In the genomic region with DNA sequence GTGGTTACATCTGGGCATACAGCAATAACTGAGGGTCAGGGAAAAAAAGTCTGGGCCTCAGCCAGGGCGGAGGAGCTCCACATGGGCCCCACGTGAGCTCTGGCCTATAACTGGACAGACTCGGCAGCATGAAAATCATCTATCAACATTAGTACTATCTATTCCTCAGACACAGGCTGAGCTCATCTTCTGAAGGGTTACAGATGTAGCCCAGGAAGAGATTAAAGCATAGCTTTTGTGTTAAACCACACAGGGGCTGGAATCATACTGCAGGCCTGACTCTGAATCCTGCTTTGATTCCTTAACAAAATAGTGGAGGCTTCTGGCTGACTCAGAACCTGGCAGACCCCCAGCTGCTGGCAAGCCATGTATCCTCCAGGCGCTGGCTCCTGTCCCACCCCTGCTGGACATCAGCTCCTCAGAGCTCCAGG, we compare ENCODE assay signal across 10 mouse cellular contexts. TPM values are rescaled to one million over a fixed set of nuclear protein-coding genes. Genes with fewer than 3 reads are reported as not detected.
DNase-seq lines count a peak whose midpoint lies in the region; ATAC-seq lines count a peak whose summit lies in the region.
"Had no signal": no experiment of that assay in that cellular context is flagged by ENCODE, and none has a peak within 500 bp of the region (broad histone marks: within the 10 kb centered on the region; RNA-seq: fewer than 3 reads in every experiment).

No protein-coding gene starts in this region.

- 78% methylated on average over 4 of the region's 4 CpGs for WGBS in kidney, embryonic 14.5 days
- 84% methylated on average over 4 of the region's 4 CpGs for WGBS in forebrain, embryonic 16.5 days
- WGBS in forebrain, embryonic 14.5 days: 92% methylated on average over 4 of the region's 4 CpGs

- intact Hi-C loops in gastrocnemius, postnatal 14 days (cut with DNase I; ENCODE audit: low total_unique reads): no loop called here

- no peak overlapping the region for H3K4me3 ChIP-seq in kidney, embryonic 14.5 days (ENCODE audit: low read length)
- no peak overlapping the region for H3K4me3 ChIP-seq in forebrain, embryonic 16.5 days (replicated peaks; ENCODE audit: low read length)
- H3K4me3 ChIP-seq in forebrain, embryonic 14.5 days (ENCODE audit: low read depth, low read length): no peak overlapping the region
- H3K4me3 ChIP-seq: limb, embryonic 13.5 days had no signal

- ATAC-seq in kidney, embryonic 14.5 days (ENCODE audit: low FRiP score, low TSS enrichment): no peak
- no peak for ATAC-seq in forebrain, embryonic 16.5 days
- ATAC-seq in forebrain, embryonic 14.5 days: no peak

- no peaks in the 10 kb centered on the region for H3K27me3 ChIP-seq in kidney, embryonic 14.5 days (ENCODE audit: control insufficient read depth, insufficient read depth, low read length)
- no peaks in the 10 kb centered on the region for H3K27me3 ChIP-seq in forebrain, embryonic 16.5 days (replicated peaks; ENCODE audit: control insufficient read depth, insufficient read depth, low read length)
- no peaks in the 10 kb centered on the region for H3K27me3 ChIP-seq in forebrain, embryonic 14.5 days (replicated peaks; ENCODE audit: control insufficient read depth, insufficient read depth, low read length)
- H3K27me3 ChIP-seq: limb, embryonic 13.5 days had no signal

- no peak overlapping the region for H3K27ac ChIP-seq in kidney, embryonic 14.5 days (ENCODE audit: low read depth, low read length)
- no peak overlapping the region for H3K27ac ChIP-seq in forebrain, embryonic 16.5 days (ENCODE audit: low read length)
- no peak overlapping the region for H3K27ac ChIP-seq in forebrain, embryonic 14.5 days (ENCODE audit: low read depth, low read length)
- H3K27ac ChIP-seq: limb, embryonic 13.5 days had no signal

- no peak overlapping the region for H3K4me2 ChIP-seq in kidney, embryonic 14.5 days (replicated peaks; ENCODE audit: low read depth, low read length)
- no peak overlapping the region for H3K4me2 ChIP-seq in forebrain, embryonic 16.5 days (ENCODE audit: low read length)
- H3K4me2 ChIP-seq in forebrain, embryonic 14.5 days (ENCODE audit: low read length): no peak overlapping the region
- H3K4me2 ChIP-seq: limb, embryonic 13.5 days had no signal

- H3K36me3 ChIP-seq in kidney, embryonic 14.5 days (ENCODE audit: control insufficient read depth, insufficient read depth, low read length): peaks cover 50% of the 10 kb centered on the region
- H3K36me3 ChIP-seq in forebrain, embryonic 16.5 days (ENCODE audit: control insufficient read depth, insufficient read depth): peaks cover 32% of the 10 kb centered on the region
- H3K36me3 ChIP-seq in forebrain, embryonic 14.5 days (ENCODE audit: control insufficient read depth, insufficient read depth, low read length): peaks cover 63% of the 10 kb centered on the region

- peak; percentile 56 for DNase-seq in kidney, adult 11 months
- peak; percentile 48 to 55 for DNase-seq in adrenal gland, adult 18-20 months (ENCODE audit: low spot score in 2 of 2)
- DNase-seq in gastrocnemius, postnatal 14 days: peak; percentile 78
- peak; percentile 78 to 82 for DNase-seq in kidney, postnatal 25 days
- DNase-seq in c-Kit-positive CD71-positive TER-119-positive erythroid progenitor cells, embryonic 14.5 days (ENCODE audit: low spot score): no peak
- DNase-seq in forebrain, embryonic 14.5 days (ENCODE audit: low spot score): no peak

- no peaks in the 10 kb centered on the region for H3K4me1 ChIP-seq in kidney, embryonic 14.5 days (ENCODE audit: control insufficient read depth, insufficient read depth, low read length)
- H3K4me1 ChIP-seq in forebrain, embryonic 16.5 days (replicated peaks; ENCODE audit: control insufficient read depth, insufficient read depth, low read length): 0 out of 2 replicates have a peak, but pooled peaks cover 2% of the 10 kb centered on the region
- H3K4me1 ChIP-seq in forebrain, embryonic 14.5 days (ENCODE audit: control insufficient read depth, insufficient read depth, low read length): no peaks in the 10 kb centered on the region

- H3K9me3 ChIP-seq in kidney, embryonic 14.5 days (ENCODE audit: control insufficient read depth, low read length): peaks cover 5% of the 10 kb centered on the region; the same call in 1 of the 2 replicates
- H3K9me3 ChIP-seq in forebrain, embryonic 16.5 days (ENCODE audit: control insufficient read depth, low read length): no peaks in the 10 kb centered on the region
- H3K9me3 ChIP-seq in forebrain, embryonic 14.5 days (replicated peaks; ENCODE audit: control insufficient read depth, low read length): no peaks in the 10 kb centered on the region
- H3K9me3 ChIP-seq: limb, embryonic 13.5 days had no signal

- H3K9ac ChIP-seq in kidney, embryonic 14.5 days (ENCODE audit: low read depth, low read length): no peak overlapping the region
- H3K9ac ChIP-seq in forebrain, embryonic 16.5 days (replicated peaks; ENCODE audit: low read depth, low read length): no peak overlapping the region
- H3K9ac ChIP-seq in forebrain, embryonic 14.5 days (ENCODE audit: low read length): no peak overlapping the region
- H3K9ac ChIP-seq: limb, embryonic 13.5 days had no signal

RNA-seq across cellular contexts. Expression of gene Atp6v0a4, which starts 7.4 kb away (rescaled TPM):
- 2.6 and 3.0 TPM in 2 replicates for polyA plus RNA-seq in kidney, embryonic 14.5 days (2014; fragmentation: Nextera tagmentation; extraction: Ambion mirVana)
- 1 to 10 TPM in 1 of 2 experiments, under 1 TPM in 1; 0.86 to 2.0 TPM for total RNA-seq in adrenal gland, adult 18-20 months (2021)
- 1 to 10 TPM; 1.5 to 2.0 TPM for total RNA-seq in gastrocnemius, postnatal 14 days (2021)
- 0.09 and 0.27 TPM in 2 replicates for polyA plus RNA-seq in forebrain, embryonic 16.5 days (2015; fragmentation: Nextera tagmentation; extraction: Ambion mirVana)
- polyA plus RNA-seq in forebrain, embryonic 14.5 days (2014; fragmentation: Nextera tagmentation; extraction: Ambion mirVana): not detected in 2 replicates

RNA-seq across cellular contexts. Expression of gene Tmem213, which starts 22.8 kb away (rescaled TPM):
- polyA plus RNA-seq in kidney, embryonic 14.5 days (2014; fragmentation: Nextera tagmentation; extraction: Ambion mirVana): 19.9 and 22.2 TPM in 2 replicates
- total RNA-seq in adrenal gland, adult 18-20 months (2021): not detected
- not detected for total RNA-seq in gastrocnemius, postnatal 14 days (2021)
- polyA plus RNA-seq in forebrain, embryonic 16.5 days (2015; fragmentation: Nextera tagmentation; extraction: Ambion mirVana): not detected in 2 replicates
- not detected in 2 replicates for polyA plus RNA-seq in forebrain, embryonic 14.5 days (2014; fragmentation: Nextera tagmentation; extraction: Ambion mirVana)
- polyA plus RNA-seq: cortical plate, adult 2 months had no signal

Comparison
In these comparisons a context has a peak if more than half of its experiments do, and no peak if none do; other contexts are left out.
1. DNase-seq: peak in kidney, adult 11 months (single experiment), adrenal gland, adult 18-20 months (2 of 2), gastrocnemius, postnatal 14 days (single experiment) and kidney, postnatal 25 days (2 of 2); none in c-Kit-positive CD71-positive TER-119-positive erythroid progenitor cells, embryonic 14.5 days (single experiment) and forebrain, embryonic 14.5 days (single experiment).
2. RNA of gene Tmem213, which starts 22.8 kb away (polyA plus RNA-seq): 19.9 to 22.2 TPM in kidney, embryonic 14.5 days; not detected in forebrain, embryonic 16.5 days and not detected in forebrain, embryonic 14.5 days; every median in the first group is over 10 times any median in the second.